ENCODE assay signal across 10 mouse cellular contexts in genomic region chr6:101837563-101837962, GRCm38 (mm10).
A peak's percentile ranks its signal among the peaks of the same experiment; 100 is the strongest.
DNase-seq lines count a peak whose midpoint lies in the region; ATAC-seq and TF ChIP-seq lines count a peak whose summit lies in the region.
"Had no signal": no experiment of that assay in that cellular context is flagged by ENCODE, and none has a peak within 500 bp of the region (broad histone marks: within the 10 kb centered on the region; RNA-seq: fewer than 3 reads in every experiment).

No protein-coding gene starts in this region.

- no peak for TF ChIP-seq CTCF in hindbrain, postnatal 0 days (IDR thresholded peaks at IDR 0.05; ENCODE audit: low read depth)

- H3K27ac ChIP-seq in hindbrain, postnatal 0 days: no peak overlapping the region
- no peak overlapping the region for H3K27ac ChIP-seq in hindbrain, embryonic 11.5 days (ENCODE audit: low read depth, low read length)
- H3K27ac ChIP-seq in midbrain, embryonic 14.5 days (replicated peaks; ENCODE audit: low read depth, low read length): no peak overlapping the region
- H3K27ac ChIP-seq in midbrain, embryonic 11.5 days (ENCODE audit: low read depth, low read length): no peak overlapping the region
- H3K27ac ChIP-seq: liver, embryonic 14.5 days had no signal

- intact Hi-C loops in heart, postnatal 36 days (cut with DNase I): no loop called here

- no peak overlapping the region for H3K4me2 ChIP-seq in hindbrain, postnatal 0 days (ENCODE audit: low read depth, low read length)
- no peak overlapping the region for H3K4me2 ChIP-seq in hindbrain, embryonic 11.5 days (replicated peaks; ENCODE audit: low read depth, low read length)
- no peak overlapping the region for H3K4me2 ChIP-seq in midbrain, embryonic 14.5 days (ENCODE audit: low read length)
- no peak overlapping the region for H3K4me2 ChIP-seq in midbrain, embryonic 11.5 days

- H3K27me3 ChIP-seq in hindbrain, postnatal 0 days (ENCODE audit: insufficient read depth, low read length): no peaks in the 10 kb centered on the region
- H3K27me3 ChIP-seq in hindbrain, embryonic 11.5 days (ENCODE audit: control insufficient read depth, insufficient read depth, low read length): no peaks in the 10 kb centered on the region
- no peaks in the 10 kb centered on the region for H3K27me3 ChIP-seq in midbrain, embryonic 14.5 days (ENCODE audit: control insufficient read depth, insufficient read depth, low read length)
- no peaks in the 10 kb centered on the region for H3K27me3 ChIP-seq in midbrain, embryonic 11.5 days (ENCODE audit: control insufficient read depth, insufficient read depth, low read length)

- ATAC-seq in hindbrain, postnatal 0 days: no peak
- no peak for ATAC-seq in hindbrain, embryonic 11.5 days (ENCODE audit: low FRiP score)
- ATAC-seq in midbrain, embryonic 14.5 days (ENCODE audit: low FRiP score, low TSS enrichment): no peak
- ATAC-seq in midbrain, embryonic 11.5 days (ENCODE audit: low FRiP score): no peak

- DNase-seq in adrenal gland, postnatal 10 days: peak; percentile 46
- DNase-seq in adrenal gland, adult 2 months: no peak
- peak; percentile 66 for DNase-seq in hindbrain, postnatal 0 days (ENCODE audit: low spot score)
- no peak for DNase-seq in hindbrain, embryonic 11.5 days (ENCODE audit: low spot score)
- DNase-seq in midbrain, embryonic 14.5 days: peak; percentile 60
- DNase-seq in midbrain, embryonic 11.5 days (ENCODE audit: low spot score, missing footprints): no peak
- peak; percentile 8 for DNase-seq in brain, embryonic 18.5 days (ENCODE audit: low read depth, low spot score)
- DNase-seq in heart, postnatal 36 days: no peak
- DNase-seq: kidney, adult 11 months had no signal

- H3K4me1 ChIP-seq in hindbrain, postnatal 0 days (ENCODE audit: insufficient read depth, low read length): no peaks in the 10 kb centered on the region
- H3K4me1 ChIP-seq in hindbrain, embryonic 11.5 days (replicated peaks; ENCODE audit: control insufficient read depth, insufficient read depth, low read length): no peaks in the 10 kb centered on the region
- no peaks in the 10 kb centered on the region for H3K4me1 ChIP-seq in midbrain, embryonic 14.5 days (ENCODE audit: control insufficient read depth, insufficient read depth, low read length)
- no peaks in the 10 kb centered on the region for H3K4me1 ChIP-seq in midbrain, embryonic 11.5 days (ENCODE audit: control insufficient read depth, insufficient read depth, low read length)

- 43% methylated on average over 6 of the region's 6 CpGs for WGBS in hindbrain, postnatal 0 days
- WGBS in hindbrain, embryonic 11.5 days: 66% methylated on average over 6 of the region's 6 CpGs
- WGBS in midbrain, embryonic 14.5 days: 79% methylated on average over 6 of the region's 6 CpGs
- 77% methylated on average over 6 of the region's 6 CpGs for WGBS in midbrain, embryonic 11.5 days

- no peaks in the 10 kb centered on the region; the same call in 1 of the 2 replicates for H3K9me3 ChIP-seq in hindbrain, postnatal 0 days (ENCODE audit: low read length)
- H3K9me3 ChIP-seq in hindbrain, embryonic 11.5 days (ENCODE audit: control insufficient read depth, low read length): no peaks in the 10 kb centered on the region
- no peaks in the 10 kb centered on the region for H3K9me3 ChIP-seq in midbrain, embryonic 14.5 days (ENCODE audit: control insufficient read depth, low read length)
- H3K9me3 ChIP-seq in midbrain, embryonic 11.5 days (ENCODE audit: control insufficient read depth, low read length): no peaks in the 10 kb centered on the region

- no peak overlapping the region for H3K4me3 ChIP-seq in hindbrain, postnatal 0 days (ENCODE audit: low read length)
- H3K4me3 ChIP-seq in hindbrain, embryonic 11.5 days (ENCODE audit: low read depth, low read length): no peak overlapping the region
- H3K4me3 ChIP-seq in midbrain, embryonic 14.5 days (replicated peaks; ENCODE audit: low read depth, low read length): no peak overlapping the region
- H3K4me3 ChIP-seq in midbrain, embryonic 11.5 days (ENCODE audit: low read depth, low read length): no peak overlapping the region

- no peaks in the 10 kb centered on the region for H3K36me3 ChIP-seq in hindbrain, postnatal 0 days (ENCODE audit: insufficient read depth, low read length)
- no peaks in the 10 kb centered on the region for H3K36me3 ChIP-seq in hindbrain, embryonic 11.5 days (ENCODE audit: control insufficient read depth, insufficient read depth, low read length)
- H3K36me3 ChIP-seq in midbrain, embryonic 14.5 days (ENCODE audit: control insufficient read depth, insufficient read depth, low read length): no peaks in the 10 kb centered on the region
- H3K36me3 ChIP-seq in midbrain, embryonic 11.5 days (ENCODE audit: control insufficient read depth, insufficient read depth, low read length): no peaks in the 10 kb centered on the region

- no peak overlapping the region for H3K9ac ChIP-seq in hindbrain, postnatal 0 days (replicated peaks; ENCODE audit: low read length)
- no peak overlapping the region for H3K9ac ChIP-seq in hindbrain, embryonic 11.5 days (ENCODE audit: low read depth, low read length)
- H3K9ac ChIP-seq in midbrain, embryonic 14.5 days (replicated peaks; ENCODE audit: low read length): no peak overlapping the region
- no peak overlapping the region for H3K9ac ChIP-seq in midbrain, embryonic 11.5 days (ENCODE audit: low read length)
- H3K9ac ChIP-seq: liver, embryonic 14.5 days had no signal

Comparison
In these comparisons a context has a peak if more than half of its experiments do, and no peak if none do; other contexts are left out.
1. DNase-seq: peak in adrenal gland, postnatal 10 days (single experiment), hindbrain, postnatal 0 days (single experiment), midbrain, embryonic 14.5 days (single experiment) and brain, embryonic 18.5 days (single experiment); none in adrenal gland, adult 2 months (single experiment), hindbrain, embryonic 11.5 days (single experiment), midbrain, embryonic 11.5 days (single experiment) and heart, postnatal 36 days (0 of 2).